ENCODE assay signal across 8 mouse cellular contexts in genomic region chr16:52031091-52031689, GRCm38 (mm10). TPM values are rescaled to one million over a fixed set of nuclear protein-coding genes. Genes with fewer than 3 reads are reported as not detected.
A peak's percentile ranks its signal among the peaks of the same experiment; 100 is the strongest.
DNase-seq lines count a peak whose midpoint lies in the region; ATAC-seq lines count a peak whose summit lies in the region.

TSS of gene Cblb (plus strand) at chr16:52031225.

- peak; percentile 97 for DNase-seq in R1 (ENCODE audit: low read depth, low spot score)
- DNase-seq in cerebellum, postnatal 25 days: peak; percentile 97 to 98
- DNase-seq in frontal cortex, postnatal 36 days (ENCODE audit: low spot score in 2 of 2): peak; percentile 97 to 98
- DNase-seq in left cerebral cortex, adult 11 months (ENCODE audit: low spot score): peak; percentile 96
- DNase-seq in lung, postnatal 4 days: peak; percentile 98 to 99
- DNase-seq in retina, postnatal 7 days (ENCODE audit: low read depth, low spot score): peak; percentile 95
- DNase-seq in urinary bladder, adult 2 months (ENCODE audit: low spot score): peak; percentile 98

- under 1% methylated on average over 38 of the region's 38 CpGs for WGBS in hindbrain, embryonic 15.5 days

- peaks cover 36% of the 10 kb centered on the region for H3K4me1 ChIP-seq in hindbrain, embryonic 15.5 days (replicated peaks)

- ATAC-seq in hindbrain, embryonic 15.5 days (ENCODE audit: low FRiP score, low read depth): peak; percentile 99

- no peaks in the 10 kb centered on the region for H3K27me3 ChIP-seq in hindbrain, embryonic 15.5 days

- peak within 1 kb of the TSS; percentile 98 for H3K9ac ChIP-seq in hindbrain, embryonic 15.5 days

- peak within 1 kb of the TSS; percentile 98 for H3K4me3 ChIP-seq in hindbrain, embryonic 15.5 days

- peak within 1 kb of the TSS; percentile 61 for H3K4me2 ChIP-seq in hindbrain, embryonic 15.5 days

- 0 out of 2 replicates have a peak, but pooled peaks cover 4% of the 10 kb centered on the region for H3K36me3 ChIP-seq in hindbrain, embryonic 15.5 days

- H3K27ac ChIP-seq in hindbrain, embryonic 15.5 days (replicated peaks): peak within 1 kb of the TSS; percentile 95

- no peaks in the 10 kb centered on the region for H3K9me3 ChIP-seq in hindbrain, embryonic 15.5 days

RNA-seq across cellular contexts. Expression of gene Cblb, which starts in this region (rescaled TPM):
- 11.5 and 12.3 TPM in 2 replicates for polyA plus RNA-seq in hindbrain, embryonic 15.5 days (2015; fragmentation: Nextera tagmentation; extraction: Ambion mirVana)
- polyA plus RNA-seq in urinary bladder, adult 2 months (2012; rRNA removed): 9.6 and 10.8 TPM in 2 replicates

Comparison
In these comparisons a context has a peak if more than half of its experiments do, and no peak if none do; other contexts are left out.
1. Peak in every context shown above with its lines: DNase-seq, ATAC-seq, H3K4me3 ChIP-seq and H3K27ac ChIP-seq.